Mouse (Mus musculus) thymus, adult 2 months (tissue): ENCODE measurements around the gene Tmem88b.

ENCODE experiments used
- CTCF ChIP-seq: fragments of 200-500 bp; IDR thresholded peaks from 2 replicates; pipeline ENCODE4 v1.5.1; 2012; ENCODE audit warnings: mild to moderate bottlenecking, control low read depth, low read length, moderate library complexity, borderline replicate concordance; ENCODE audit not compliant: control insufficient read depth, poor library complexity, insufficient read depth; ENCODE audit errors: extremely low read depth
- POLR2A ChIP-seq: fragments of 200-500 bp; IDR thresholded peaks from 2 replicates; pipeline ENCODE4 v1.6.1; 2012; ENCODE audit warnings: mild to moderate bottlenecking, low read length, control low read depth, moderate library complexity; ENCODE audit not compliant: control insufficient read depth, poor library complexity, insufficient read depth; ENCODE audit errors: extremely low read depth

- TF ChIP-seq CTCF (no peak), POLR2A (no peak)
Observed at GRCm38 (mm10) chr4:155744474-155744873, 41.2 kb downstream of the Tmem88b start.
